Mouse (Mus musculus) cortical plate, adult 2 months (tissue): ENCODE data around the gene Kif18a.

Source experiments
- CTCF ChIP-seq: fragments of 200-500 bp; IDR thresholded peaks from 2 replicates; pipeline ENCODE4 v1.5.1; 2011; ENCODE audit warnings: mild to moderate bottlenecking, control low read depth, low read length; ENCODE audit not compliant: insufficient read depth; ENCODE audit errors: extremely low read depth
- POLR2A ChIP-seq: fragments of 200-500 bp; IDR thresholded peaks from 2 replicates; pipeline ENCODE4 v1.6.1; 2011; ENCODE audit warnings: mild to moderate bottlenecking, low read length, control low read depth; ENCODE audit not compliant: insufficient read depth; ENCODE audit errors: extremely low read depth

GRCm38 (mm10) chr2:109365962-109366361 is 85.4 kb downstream of the Kif18a start:
- TF ChIP-seq CTCF: no peak
- no peak for TF ChIP-seq POLR2A
